Mouse (Mus musculus): ENCODE measurements at regions not wholly inside any gene's neighbourhood (a gene's known extent, or its start where the extent isn't known, plus 50 kb on each side); places are given as distances from the start of the nearest gene placed in this dataset.

DNA sequence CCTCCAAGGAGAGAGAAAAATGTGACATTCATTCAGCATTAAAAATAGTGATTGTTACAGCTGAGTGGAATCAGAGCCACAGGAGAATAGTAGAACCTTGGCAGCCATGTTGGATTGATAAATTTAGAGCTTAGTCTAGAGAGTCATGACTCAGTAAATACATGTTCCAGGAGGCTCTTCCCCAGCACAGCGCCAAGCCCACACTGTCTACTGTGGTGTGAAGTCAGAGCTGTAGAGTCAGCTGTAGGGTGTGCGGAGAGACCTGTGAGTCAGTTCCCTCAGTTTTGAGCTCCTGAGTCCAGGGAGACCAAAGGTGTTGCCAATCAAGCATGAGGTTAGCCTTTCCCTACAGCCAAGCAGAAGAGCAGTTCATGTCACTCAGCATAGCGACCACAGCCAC lies 488.8 kb upstream of the Id2 start:
- TF ChIP-seq CTCF (IDR thresholded peaks at IDR 0.05; ENCODE audit: insufficient read depth, low read depth, low read length) = no peak
- no peak for TF ChIP-seq POLR2A (IDR thresholded peaks at IDR 0.05; ENCODE audit: insufficient read depth, low read depth, low read length)
